Mouse (Mus musculus): ENCODE results near the gene Prkar1b.

Prkar1b gene

DNA sequence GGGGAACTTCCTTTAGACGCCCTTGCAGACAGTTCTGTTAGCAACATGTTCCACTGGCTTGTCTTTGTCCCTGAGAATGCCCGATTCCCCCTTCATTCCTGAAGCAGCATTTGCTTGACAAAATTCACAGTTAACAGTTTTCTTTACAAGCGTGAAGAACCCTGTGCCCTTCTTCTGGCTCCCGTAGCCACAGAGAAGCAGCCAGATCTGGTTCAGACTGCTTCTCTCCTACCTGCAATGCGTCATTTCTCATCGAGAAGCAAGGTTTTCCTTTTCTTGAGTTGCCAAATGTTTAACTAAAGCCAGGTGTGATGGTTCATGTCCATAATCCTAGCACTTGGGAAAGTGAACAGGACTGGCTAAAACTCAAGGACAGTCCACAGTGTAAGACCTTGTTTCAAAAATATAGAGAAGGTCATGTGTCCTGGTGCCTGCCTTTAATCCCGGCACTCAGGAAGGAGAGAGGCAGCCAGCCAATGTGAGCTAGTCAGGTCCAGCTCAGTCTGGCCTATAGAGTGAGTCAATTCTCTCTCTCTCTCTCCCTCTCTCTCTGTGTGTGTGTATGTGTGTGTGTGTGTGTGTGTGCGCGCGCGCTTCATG, 3.2 kb downstream of the Prkar1b start:
- no peak for DNase-seq (ENCODE audit: low spot score in 2 of 2)

DNA sequence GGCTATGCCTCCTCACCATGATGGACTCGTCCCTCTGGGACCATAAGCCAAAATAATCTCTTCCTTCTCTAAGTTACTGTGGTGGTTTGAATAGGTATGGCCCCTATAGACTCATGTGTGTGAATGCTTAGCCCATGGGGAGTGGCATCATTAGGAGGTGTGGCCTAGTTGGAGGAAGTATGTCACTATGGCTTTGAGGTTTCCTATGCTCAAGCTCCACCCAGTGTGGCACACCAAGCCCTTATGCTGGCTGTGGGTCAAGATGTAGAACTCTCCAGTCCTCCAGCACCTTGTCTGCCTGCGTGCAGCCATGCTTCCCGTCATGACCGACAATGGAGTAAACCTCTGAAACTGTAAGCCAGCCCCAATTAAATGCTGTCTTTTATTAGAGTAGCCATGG, 4.1 kb downstream of the Prkar1b start:
- DNase-seq (ENCODE audit: low spot score in 2 of 2): no peak

DNA sequence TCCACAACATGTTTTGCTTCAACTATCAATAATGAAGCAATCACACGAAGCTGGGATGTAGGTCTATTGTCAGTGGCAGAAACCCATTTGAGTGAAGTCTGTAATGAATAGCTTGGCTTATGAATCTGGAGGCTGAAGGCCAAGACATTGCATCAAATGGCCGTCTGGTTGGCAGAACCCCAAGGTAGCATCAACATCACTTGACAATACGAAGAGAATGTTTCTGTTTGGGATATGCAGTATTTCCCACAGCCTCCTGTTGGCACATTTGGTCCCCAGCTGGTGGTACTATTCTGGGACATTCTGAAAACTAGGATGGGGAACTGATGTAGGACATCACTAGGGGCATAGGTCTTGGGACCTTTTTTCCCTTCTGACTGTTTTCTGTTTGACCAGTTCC, 5.9 kb downstream of the Prkar1b start:
- no peak for DNase-seq (ENCODE audit: low spot score in 2 of 2)

DNA sequence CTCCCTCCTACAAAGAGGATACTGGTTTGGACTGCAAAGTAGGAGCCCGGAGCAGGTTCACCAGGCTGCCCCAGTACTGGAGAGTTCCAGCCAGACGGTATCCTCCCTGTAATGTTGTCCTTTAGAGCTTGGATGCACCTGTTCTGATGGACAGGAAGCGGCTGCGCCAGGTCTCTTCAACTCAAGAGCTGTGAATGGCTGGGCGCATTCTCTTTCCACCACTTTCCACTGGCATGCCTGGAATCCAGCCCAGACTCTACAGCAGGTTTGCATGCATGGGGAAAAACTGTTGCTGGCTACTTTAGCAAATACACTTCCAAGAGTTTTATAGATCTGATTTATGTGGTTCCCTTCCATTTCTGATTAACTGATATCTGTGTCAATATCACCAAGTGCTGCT, 8.5 kb downstream of the Prkar1b start:
- DNase-seq (ENCODE audit: low spot score in 2 of 2): no peak

DNA sequence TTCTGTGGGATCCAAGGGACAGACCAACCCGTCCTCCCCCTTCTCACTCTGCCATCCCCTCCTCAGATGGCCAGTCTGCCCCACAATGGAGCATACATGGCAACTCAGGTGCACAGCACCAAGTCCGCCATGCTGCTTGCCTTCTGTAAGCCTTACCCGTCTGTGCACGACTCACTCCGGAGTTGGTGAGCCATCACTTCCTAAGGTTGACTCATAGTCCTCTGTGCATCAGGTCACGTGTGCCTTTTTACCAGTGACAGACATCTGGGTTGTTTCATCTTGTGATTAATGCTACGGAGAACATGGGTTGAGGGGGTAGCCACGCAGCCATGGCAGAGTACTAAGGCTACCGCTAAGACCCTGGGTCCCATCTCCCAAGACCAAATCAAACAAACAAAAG, 9.2 kb downstream of the Prkar1b start:
- DNase-seq (ENCODE audit: low spot score in 2 of 2): no peak

DNA sequence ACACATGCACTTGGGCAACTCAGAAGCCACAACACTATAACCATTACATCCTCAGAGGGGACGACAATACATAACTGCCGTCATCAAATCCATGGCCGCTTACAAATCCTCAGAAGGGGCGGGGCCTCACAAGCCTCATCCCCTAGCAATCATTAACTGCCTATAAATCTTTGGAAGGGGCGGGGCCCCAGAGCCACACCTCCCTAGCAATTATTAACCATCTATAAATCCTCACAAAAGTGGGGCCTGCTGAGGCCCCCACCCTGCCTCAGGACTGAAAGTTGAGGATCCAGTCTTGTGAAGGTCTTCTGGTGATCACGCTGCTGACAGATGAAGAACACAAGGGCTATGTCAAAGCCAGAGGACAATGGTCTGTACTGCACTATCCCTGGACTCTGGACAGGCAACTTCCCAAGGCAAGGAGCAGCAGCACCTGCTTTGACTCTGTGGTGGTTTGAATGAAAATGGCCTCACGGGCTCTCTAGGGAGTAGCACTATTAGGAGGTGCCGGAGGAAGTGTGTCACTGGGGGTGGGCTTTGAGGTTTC, 10.8 kb downstream of the Prkar1b start:
- DNase-seq (ENCODE audit: low spot score in 2 of 2): no peak

DNA sequence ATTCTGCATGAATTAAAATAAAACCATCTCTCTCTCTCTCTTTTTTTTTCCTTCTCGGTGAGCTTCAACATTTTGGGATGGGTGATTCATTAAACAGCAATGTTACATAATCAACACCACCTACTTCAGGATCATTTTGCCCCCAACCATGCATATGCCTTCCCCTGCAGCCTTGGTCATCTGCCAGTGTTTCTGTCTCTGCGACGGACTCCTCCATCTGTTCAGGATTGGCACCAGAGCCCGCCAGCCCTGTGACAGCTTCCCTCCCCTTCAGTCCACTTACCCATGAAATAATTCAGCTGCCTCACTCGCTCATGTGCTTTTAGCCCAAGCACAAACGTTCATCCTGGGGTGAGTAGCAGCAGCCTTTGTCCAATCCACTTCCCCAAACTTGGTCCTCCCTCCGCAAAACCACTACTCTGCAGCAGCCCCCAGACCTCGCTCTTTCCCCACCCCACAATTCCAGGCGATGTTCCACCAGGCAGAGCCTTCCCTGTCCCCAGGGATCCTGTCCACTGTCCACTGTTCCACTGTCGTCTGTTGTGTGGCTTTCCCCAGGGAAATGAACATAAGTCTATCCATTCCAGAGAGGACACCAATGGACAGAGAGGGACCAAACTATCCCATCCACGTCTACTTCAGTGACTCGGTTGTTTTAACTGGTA, 11.4 kb downstream of the Prkar1b start:
- DNase-seq (ENCODE audit: low spot score in 2 of 2): peak; percentile 56 to 57

DNA sequence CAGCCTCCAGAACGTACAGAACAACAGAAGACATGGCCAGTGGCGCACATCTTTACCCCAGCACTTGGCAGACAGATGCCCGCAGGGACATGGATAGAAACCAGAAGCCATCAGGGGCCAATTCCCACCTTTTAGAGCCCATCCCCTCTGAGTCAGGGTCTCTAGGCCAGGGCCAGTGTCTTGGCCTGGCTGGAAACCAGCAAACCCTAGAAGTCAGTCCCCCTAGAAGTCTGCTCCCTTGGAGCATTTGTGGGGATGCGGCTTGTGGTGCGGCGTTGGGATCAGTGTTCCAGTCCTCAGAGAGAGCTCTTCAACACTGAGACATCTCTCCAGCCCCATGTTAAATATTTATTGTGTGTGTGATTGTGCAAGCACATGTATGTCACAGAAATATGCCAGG, 12.6 kb downstream of the Prkar1b start:
- no peak for DNase-seq (ENCODE audit: low spot score in 2 of 2)

DNA sequence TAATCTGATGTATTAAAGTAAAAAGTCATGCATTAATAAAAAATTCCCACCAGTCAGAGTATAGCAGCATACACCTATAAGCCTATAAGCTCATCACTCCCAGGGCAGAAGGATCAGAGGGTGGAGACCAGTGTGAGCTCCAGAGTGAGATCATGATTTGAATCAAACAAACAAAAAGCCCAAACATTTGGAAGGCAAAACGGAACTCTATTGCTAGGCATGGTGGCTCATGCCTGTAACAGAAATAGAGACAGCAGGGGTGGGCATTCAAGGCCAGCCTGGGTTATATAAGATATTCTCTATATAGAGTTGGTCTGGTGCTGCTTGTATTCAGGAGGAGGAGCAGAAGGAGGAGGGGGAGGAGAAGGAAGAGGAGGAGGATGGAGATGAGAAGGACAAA, 13.5 kb downstream of the Prkar1b start:
- DNase-seq (ENCODE audit: low spot score in 2 of 2): no peak

DNA sequence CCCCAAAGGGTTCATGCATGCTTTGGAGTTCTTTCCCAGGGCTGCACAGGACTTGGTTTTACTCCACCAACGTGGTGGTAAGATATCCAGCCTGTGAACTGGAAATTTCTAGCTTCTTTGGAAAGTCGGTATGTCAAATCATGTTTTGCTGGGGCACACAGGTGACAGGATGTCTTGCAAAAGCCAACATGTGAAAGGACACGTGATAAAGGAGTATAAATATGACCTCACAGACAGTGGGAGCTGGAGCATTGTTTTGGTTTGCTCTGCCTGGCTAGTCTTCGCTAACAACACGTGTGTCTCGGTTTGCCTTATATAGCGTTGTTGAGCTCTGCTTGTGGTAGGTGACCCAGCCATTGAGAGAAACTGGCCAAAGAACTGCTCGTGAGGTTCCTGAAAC, 15.3 kb downstream of the Prkar1b start:
- no peak for DNase-seq (ENCODE audit: low spot score in 2 of 2)

DNA sequence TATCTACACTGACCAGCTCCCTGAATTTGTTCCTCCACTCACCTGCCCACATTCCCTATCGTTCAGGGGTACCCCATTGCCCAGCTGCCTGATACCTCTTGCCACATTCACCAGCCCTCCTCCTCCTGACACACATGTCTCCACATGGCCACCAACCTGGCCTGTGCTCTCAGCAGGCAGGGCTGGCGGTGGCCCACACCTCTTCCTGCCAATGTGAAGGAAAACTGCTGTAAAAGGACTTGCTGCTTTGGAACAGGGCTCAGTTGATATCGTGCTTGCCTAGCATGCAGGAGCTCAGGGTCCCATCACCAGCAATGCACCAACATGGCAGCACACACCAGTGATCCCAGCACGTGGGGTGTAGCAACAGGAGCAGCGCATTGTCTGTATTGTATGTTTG, 19.4 kb downstream of the Prkar1b start:
- DNase-seq (ENCODE audit: low spot score in 2 of 2): no peak

DNA sequence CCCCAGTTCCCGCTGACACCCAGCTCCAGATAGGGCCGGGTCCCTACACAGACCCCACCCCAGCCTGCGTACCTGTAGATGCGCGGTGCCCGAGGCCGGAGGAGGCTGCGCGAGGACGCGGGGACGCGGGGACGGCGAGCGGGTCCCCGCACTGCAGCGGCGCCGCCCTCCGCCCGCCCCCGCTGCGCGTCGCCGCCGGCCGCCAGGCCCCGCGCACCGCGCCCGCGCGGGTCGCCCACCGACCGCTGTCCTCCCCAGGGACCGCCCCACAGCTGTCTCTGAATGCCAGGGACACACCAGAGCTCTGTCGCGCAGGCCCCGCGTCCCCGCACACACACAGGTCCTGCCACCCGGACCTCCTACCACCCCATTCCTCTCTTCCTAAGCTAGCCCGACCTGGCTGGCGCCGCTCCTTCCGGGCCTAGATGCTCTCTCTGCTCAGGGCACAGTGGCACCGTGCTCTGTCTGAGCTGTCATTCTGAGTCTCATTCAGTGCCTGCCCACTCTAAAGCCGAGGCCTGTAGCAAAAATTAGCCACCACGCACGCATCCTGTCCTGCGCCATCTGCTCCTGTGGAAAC, 20.1 kb downstream of the Prkar1b start:
- DNase-seq (ENCODE audit: low spot score in 2 of 2): peak in 1 of 2 experiments; percentile 42

DNA sequence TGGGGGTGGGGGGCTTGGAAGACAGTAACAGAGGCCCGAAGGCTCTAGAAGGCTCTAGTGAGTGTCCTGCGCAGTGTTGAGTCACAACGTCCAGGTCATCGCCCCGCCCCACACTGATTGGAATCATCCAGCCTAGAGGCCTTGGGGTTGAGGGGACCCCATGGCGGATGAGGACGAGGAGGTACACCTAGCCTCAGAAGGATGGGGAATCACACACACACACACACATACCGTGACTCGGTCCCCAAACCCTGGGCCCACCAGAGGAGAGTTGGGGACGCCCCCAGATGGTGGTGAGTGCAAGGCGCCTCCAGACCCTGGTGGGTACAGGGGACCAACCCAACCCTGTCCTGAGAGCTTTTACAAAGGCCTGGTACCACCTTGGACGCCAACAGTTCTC, 20.7 kb downstream of the Prkar1b start:
- no peak for DNase-seq (ENCODE audit: low spot score in 2 of 2)

DNA sequence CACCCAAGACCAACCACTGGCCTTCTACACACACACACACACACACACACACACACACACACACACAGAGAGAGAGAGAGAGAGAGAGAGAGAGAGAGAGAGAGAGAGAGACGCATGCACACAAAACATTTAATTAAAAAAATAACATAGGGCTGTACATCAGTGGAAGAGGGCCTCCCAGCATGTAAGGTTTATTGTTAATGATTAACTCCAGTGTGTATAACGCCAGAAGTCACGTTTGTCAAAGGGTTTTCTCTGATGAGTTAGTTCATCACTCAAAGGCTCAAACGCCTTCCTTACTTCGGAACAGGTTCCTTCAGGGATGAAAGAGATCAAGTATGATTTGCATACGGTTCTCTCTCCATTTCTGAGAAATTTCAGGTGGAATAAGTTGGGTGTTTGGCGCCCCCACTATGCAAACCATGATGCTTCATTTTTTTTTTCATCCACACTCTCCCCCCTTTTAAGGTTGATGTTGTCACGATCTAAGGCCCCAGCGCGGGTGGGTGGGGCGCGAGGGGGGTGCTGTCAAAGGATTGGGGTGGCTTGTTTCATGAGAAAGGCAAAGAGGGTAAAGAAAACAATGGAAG, 21.2 kb downstream of the Prkar1b start:
- DNase-seq (ENCODE audit: low spot score in 2 of 2): no peak

DNA sequence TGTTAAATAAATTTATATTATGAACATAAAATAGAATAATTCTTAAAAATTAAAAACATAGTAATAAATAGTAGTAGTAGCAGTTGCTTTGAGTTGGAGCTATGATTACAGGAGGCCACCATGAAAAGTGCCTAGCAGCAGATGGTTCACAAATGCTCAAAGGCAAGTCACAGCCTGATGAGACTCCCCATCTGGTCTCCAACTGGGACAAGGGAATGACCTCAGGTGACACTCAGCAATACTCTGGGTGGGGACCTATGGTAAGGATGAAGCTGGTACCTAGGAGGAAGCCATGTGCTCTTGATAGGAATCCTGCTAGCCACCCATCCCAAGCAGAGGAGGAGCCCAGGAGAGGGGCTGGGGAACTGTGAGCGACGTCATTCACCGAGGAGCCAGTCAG, 24.1 kb downstream of the Prkar1b start:
- no peak for DNase-seq (ENCODE audit: low spot score in 2 of 2)

DNA sequence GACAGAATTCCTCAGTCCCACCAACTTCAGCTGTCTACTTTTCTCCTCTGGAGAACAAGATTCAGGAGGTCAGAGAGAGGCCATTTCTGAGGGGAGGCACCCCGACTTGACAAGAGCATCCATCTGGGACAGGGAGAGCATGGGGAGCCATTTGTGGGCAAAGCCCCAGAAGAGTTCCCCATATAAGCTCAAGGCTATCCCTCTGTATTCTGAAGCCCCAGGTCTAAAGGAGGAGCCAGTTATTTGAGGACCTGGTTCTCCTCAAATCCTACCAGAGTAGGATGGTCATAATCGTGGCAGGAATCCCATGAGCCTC, 30.9 kb downstream of the Prkar1b start:
- no peak for DNase-seq (ENCODE audit: low spot score in 2 of 2)

DNA sequence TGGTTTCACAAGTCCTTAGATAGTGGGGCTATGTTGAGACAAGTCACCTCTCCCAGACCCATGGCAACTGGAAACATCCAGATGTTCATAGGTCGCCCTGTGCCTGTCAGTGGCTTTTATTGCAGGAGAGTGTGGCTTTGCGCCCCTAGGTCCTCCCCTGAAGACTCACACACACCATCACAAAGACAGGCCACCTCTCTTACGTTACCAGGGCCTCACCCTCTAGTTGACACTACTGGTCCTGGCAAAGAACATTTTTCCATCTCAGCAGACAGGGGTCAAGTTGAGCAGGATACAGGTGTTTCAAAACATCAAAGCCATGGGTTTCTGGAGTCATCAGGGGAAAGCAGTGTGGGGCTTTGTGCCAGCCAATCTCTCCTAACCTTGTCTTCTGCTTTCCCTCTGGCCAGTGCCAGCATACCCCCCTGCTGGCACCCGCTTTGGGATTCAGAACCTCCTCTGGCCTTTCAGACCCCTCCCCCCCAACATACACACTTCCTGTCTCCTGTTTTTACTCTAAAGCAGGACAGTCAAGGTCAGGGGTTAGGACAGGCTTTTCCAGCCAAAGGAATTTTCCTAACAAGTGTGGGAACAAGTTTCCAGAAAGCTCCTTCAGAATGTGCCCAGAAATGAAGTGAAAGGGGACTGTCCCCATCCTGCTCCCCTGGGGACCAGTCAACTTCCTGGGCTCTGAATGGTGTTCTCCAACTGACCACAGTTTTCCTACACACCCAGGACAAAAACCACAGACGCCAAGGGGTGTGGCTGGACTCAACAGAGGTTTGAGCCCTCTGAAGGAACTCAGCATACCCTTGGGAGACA, 31.5 kb downstream of the Prkar1b start:
- DNase-seq (ENCODE audit: low spot score in 2 of 2): no peak

DNA sequence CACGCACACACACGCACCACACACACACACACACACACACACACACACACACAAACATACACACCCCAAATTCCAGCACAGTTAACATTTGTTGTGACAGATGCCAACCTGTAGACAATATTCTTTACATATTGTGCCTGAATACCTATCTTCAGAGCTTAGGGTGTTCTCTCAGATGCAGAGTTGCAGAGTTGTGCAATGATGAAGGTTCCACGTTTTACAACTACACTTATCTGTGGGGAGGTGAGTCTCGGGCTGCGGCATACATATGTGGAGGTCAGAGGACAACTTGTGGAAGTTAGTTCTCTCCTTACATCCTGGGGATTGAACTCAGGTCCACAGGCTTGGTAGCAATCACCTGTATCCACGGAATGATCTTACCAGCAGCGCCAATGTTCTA, 34.3 kb downstream of the Prkar1b start:
- DNase-seq (ENCODE audit: low spot score in 2 of 2): no peak

DNA sequence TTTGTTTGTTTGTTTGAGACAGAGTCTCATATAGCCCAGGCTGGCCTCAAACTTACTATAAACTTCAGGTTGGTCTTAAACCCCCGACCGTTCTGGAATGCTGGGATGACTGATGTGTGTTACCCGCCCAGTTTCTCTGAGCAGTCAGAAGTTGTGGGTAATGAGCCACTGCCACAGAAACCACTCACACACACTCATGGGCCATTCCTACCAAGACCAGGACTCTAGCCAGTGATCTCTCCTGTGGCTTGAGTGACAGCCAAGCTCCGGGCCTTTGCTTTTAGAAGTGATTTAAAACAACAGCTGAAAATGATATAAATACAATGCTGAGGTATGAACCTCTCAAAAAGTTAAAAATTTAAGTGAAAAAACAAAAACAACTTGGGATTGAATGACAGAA, 34.9 kb downstream of the Prkar1b start:
- no peak for DNase-seq (ENCODE audit: low spot score in 2 of 2)

DNA sequence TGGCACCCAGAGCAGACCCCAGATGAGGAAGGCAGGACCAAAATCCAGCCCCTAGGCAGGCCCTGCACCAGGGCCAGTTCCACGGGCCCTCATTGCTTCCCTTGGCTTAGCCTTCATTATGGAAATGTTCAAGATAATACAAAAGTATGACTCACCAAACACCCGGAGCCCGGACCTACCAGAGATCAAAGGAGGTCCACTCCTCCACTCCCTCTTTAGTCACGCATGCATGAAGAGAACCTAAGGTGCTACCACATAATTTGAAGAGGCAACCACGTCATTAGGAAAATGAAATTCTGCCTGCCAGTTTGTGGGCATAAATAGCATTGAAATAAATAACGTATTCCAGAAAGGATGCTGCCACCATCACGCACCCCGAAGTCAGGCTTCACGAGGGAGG, 37.4 kb downstream of the Prkar1b start:
- DNase-seq (ENCODE audit: low spot score in 2 of 2): no peak

DNA sequence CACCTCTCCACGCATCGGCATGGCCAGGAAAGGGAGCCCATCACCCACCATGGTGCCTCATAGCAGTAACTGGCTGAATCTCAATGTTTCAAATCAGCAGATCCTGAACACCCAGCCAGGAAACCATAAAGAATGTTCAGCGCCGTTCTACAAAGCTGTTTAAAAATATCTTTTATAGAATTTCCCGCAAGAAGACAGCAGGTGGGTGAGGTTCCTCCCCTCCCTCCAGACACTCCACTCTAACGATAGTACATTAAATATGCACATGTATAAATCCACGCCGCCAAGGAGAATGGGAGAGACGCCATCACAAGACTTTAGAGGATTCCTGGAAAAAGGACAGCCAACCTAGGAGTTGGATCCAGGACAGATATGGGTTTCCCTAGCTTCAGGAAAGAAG, 37.8 kb downstream of the Prkar1b start:
- DNase-seq (ENCODE audit: low spot score in 2 of 2): peak in 1 of 2 experiments; percentile 29

DNA sequence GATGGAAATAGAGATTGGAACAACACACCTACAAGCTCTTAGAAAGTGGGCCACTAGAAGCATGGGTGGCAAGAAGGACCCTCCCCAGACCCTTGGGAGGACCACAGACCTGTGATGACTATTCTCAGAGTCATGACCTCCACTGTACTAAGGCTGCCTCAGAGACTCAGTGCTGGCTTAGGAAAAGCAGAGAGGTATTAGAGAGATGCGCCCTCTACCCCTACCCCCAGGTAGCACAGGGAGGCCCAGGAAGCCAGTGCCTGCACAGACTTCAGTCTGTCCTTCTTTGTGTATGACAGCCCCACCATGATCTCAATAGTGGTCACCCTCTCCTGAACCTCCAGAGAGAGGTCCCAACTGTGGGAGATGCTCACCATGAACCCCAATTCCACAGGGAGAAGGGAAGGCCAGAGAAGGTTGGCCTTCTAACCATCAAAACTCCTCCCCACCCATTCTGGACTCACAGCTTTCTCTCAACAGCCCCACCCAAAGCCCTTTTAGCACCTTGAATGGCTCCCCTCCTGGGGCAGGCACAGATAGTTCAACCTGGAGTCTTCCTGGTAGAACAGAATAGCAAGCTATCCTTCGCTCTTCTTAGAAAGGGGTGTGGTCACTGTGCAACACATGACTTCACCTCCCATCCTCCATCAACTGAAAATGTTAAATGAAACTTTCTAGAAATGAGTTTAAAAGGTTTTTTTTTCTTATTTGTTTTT, 39.5 kb downstream of the Prkar1b start:
- DNase-seq (ENCODE audit: low spot score in 2 of 2): no peak

Measured in frontal cortex, postnatal 14 days (tissue).